ENCODE assay signal across 11 mouse cellular contexts in the genomic region with DNA sequence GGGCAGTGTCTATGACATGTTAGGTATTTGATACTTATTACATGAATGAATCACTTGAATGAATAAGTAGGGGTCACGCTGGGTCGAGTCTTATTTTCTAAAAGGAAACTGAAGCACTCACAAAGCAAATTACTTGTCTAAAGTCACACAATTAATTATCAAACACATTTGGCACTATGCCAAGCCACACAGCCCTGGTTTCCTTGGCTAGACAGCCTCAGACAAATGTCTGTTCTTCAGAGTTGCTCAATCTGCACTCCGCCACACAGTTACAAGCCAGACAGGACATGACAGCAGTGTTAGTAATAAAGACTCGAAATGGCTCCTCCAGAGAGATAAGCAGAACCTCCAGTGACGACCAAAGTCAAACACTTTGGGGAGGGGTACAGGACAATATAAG.
DNase-seq lines count a peak whose midpoint lies in the region; ATAC-seq and TF ChIP-seq lines count a peak whose summit lies in the region.
"Had no signal": no experiment of that assay in that cellular context is flagged by ENCODE, and none has a peak within 500 bp of the region (broad histone marks: within the 10 kb centered on the region; RNA-seq: fewer than 3 reads in every experiment).

No protein-coding gene starts in this region.

- H3K4me2 ChIP-seq in hindbrain, embryonic 14.5 days (replicated peaks), result no peak overlapping the region
- no peak overlapping the region for H3K4me2 ChIP-seq in intestine, embryonic 15.5 days (replicated peaks)
- no peak overlapping the region for H3K4me2 ChIP-seq in lung, embryonic 15.5 days
- H3K4me2 ChIP-seq in midbrain, embryonic 15.5 days, result no peak overlapping the region

- WGBS in hindbrain, embryonic 14.5 days, result 55% methylated on average over 5 of the region's 5 CpGs
- WGBS in hindbrain, embryonic 10.5 days, result 84% methylated on average over 5 of the region's 5 CpGs
- WGBS in intestine, embryonic 15.5 days, result 17% methylated on average over 5 of the region's 5 CpGs
- 11% methylated on average over 5 of the region's 5 CpGs for WGBS in lung, embryonic 15.5 days
- WGBS in midbrain, embryonic 15.5 days, result 69% methylated on average over 5 of the region's 5 CpGs

- peak; percentile 38 for DNase-seq in hindbrain, embryonic 14.5 days (ENCODE audit: low spot score)
- DNase-seq in hindbrain, embryonic 10.5 days (ENCODE audit: low spot score), result no peak
- peak; percentile 98 for DNase-seq in Patski (ENCODE audit: low read depth, low spot score)
- no peak for DNase-seq in urinary bladder, adult 2 months (ENCODE audit: low spot score)
- no peak for DNase-seq in cerebellum, postnatal 36 days
- DNase-seq: thymus, postnatal 4 days had no signal

- POLR2A ChIA-PET in Patski (lab: Charles Lee), result interaction anchor here (1.0 kb wide), 1 partner anchor 10 kb away, joined by 3 read pairs; no protein-coding TSS in a partner anchor

- CTCF ChIA-PET in Patski (lab: Charles Lee), result interaction anchor here (1.1 kb wide), 1 partner anchor 9 kb away, joined by 3 read pairs; no protein-coding TSS in a partner anchor

- no peaks in the 10 kb centered on the region for H3K36me3 ChIP-seq in hindbrain, embryonic 14.5 days (replicated peaks; ENCODE audit: control insufficient read depth, insufficient read depth)
- no peaks in the 10 kb centered on the region for H3K36me3 ChIP-seq in hindbrain, embryonic 10.5 days
- no peaks in the 10 kb centered on the region for H3K36me3 ChIP-seq in intestine, embryonic 15.5 days
- H3K36me3 ChIP-seq in lung, embryonic 15.5 days, result no peaks in the 10 kb centered on the region
- H3K36me3 ChIP-seq in midbrain, embryonic 15.5 days (replicated peaks), result no peaks in the 10 kb centered on the region

- no peak for TF ChIP-seq CTCF in Patski (IDR thresholded peaks at IDR 0.05)

- no peak overlapping the region for H3K27ac ChIP-seq in hindbrain, embryonic 14.5 days
- no peak overlapping the region for H3K27ac ChIP-seq in hindbrain, embryonic 10.5 days
- no peak overlapping the region for H3K27ac ChIP-seq in intestine, embryonic 15.5 days
- H3K27ac ChIP-seq in lung, embryonic 15.5 days, result no peak overlapping the region
- H3K27ac ChIP-seq in midbrain, embryonic 15.5 days, result no peak overlapping the region
- H3K27ac ChIP-seq: heart, adult 2 months had no signal

- in situ Hi-C loops in Patski (cut with MboI; ENCODE audit: low pct_unique_long_range_greater_than_20kb), result loop anchor here (10.0 to 25.0 kb wide), 2 partner anchors 594 to 1154 kb away; no protein-coding TSS in a partner anchor

- no peak overlapping the region for H3K4me3 ChIP-seq in hindbrain, embryonic 14.5 days (replicated peaks; ENCODE audit: low read length)
- no peak overlapping the region for H3K4me3 ChIP-seq in hindbrain, embryonic 10.5 days
- H3K4me3 ChIP-seq in intestine, embryonic 15.5 days (replicated peaks), result no peak overlapping the region
- no peak overlapping the region for H3K4me3 ChIP-seq in lung, embryonic 15.5 days
- H3K4me3 ChIP-seq in midbrain, embryonic 15.5 days, result no peak overlapping the region
- H3K4me3 ChIP-seq: erythroblast, embryonic 14.5 days; heart, adult 2 months had no signal

- H3K4me1 ChIP-seq in hindbrain, embryonic 14.5 days (replicated peaks; ENCODE audit: control insufficient read depth, insufficient read depth, low read length), result no peaks in the 10 kb centered on the region
- no peaks in the 10 kb centered on the region for H3K4me1 ChIP-seq in hindbrain, embryonic 10.5 days (replicated peaks)
- no peaks in the 10 kb centered on the region for H3K4me1 ChIP-seq in intestine, embryonic 15.5 days (replicated peaks)
- no peaks in the 10 kb centered on the region for H3K4me1 ChIP-seq in lung, embryonic 15.5 days
- H3K4me1 ChIP-seq in midbrain, embryonic 15.5 days, result no peaks in the 10 kb centered on the region

- H3K9ac ChIP-seq in hindbrain, embryonic 14.5 days, result no peak overlapping the region
- H3K9ac ChIP-seq in intestine, embryonic 15.5 days, result no peak overlapping the region
- H3K9ac ChIP-seq in lung, embryonic 15.5 days, result no peak overlapping the region
- no peak overlapping the region for H3K9ac ChIP-seq in midbrain, embryonic 15.5 days

- H3K9me3 ChIP-seq in hindbrain, embryonic 14.5 days (ENCODE audit: control insufficient read depth, low read length), result peaks cover 10% of the 10 kb centered on the region; the same call in 1 of the 2 replicates
- no peaks in the 10 kb centered on the region for H3K9me3 ChIP-seq in hindbrain, embryonic 10.5 days
- no peaks in the 10 kb centered on the region for H3K9me3 ChIP-seq in intestine, embryonic 15.5 days
- H3K9me3 ChIP-seq in lung, embryonic 15.5 days, result no peaks in the 10 kb centered on the region
- no peaks in the 10 kb centered on the region; the same call in 1 of the 2 replicates for H3K9me3 ChIP-seq in midbrain, embryonic 15.5 days

- no peaks in the 10 kb centered on the region for H3K27me3 ChIP-seq in hindbrain, embryonic 14.5 days (ENCODE audit: control insufficient read depth, insufficient read depth, low read length)
- no peaks in the 10 kb centered on the region for H3K27me3 ChIP-seq in hindbrain, embryonic 10.5 days (ENCODE audit: insufficient read depth, poor library complexity, severe bottlenecking)
- no peaks in the 10 kb centered on the region for H3K27me3 ChIP-seq in Patski
- no peaks in the 10 kb centered on the region for H3K27me3 ChIP-seq in intestine, embryonic 15.5 days (replicated peaks)
- peaks cover 32% of the 10 kb centered on the region for H3K27me3 ChIP-seq in lung, embryonic 15.5 days
- no peaks in the 10 kb centered on the region for H3K27me3 ChIP-seq in midbrain, embryonic 15.5 days (replicated peaks)

- ATAC-seq in hindbrain, embryonic 14.5 days (ENCODE audit: low FRiP score), result no peak
- peak; percentile 77 for ATAC-seq in Patski
- ATAC-seq in intestine, embryonic 15.5 days, result peak; percentile 96
- peak; percentile 82; the same call in 1 of the 2 replicates for ATAC-seq in lung, embryonic 15.5 days (ENCODE audit: borderline replicate concordance, extremely low read depth, low FRiP score, low TSS enrichment)
- no peak for ATAC-seq in midbrain, embryonic 15.5 days (replicated peaks)

Comparison
In these comparisons a context has a peak if more than half of its experiments do, and no peak if none do; other contexts are left out.
1. DNase-seq: peak in hindbrain, embryonic 14.5 days (single experiment) and Patski (single experiment); none in hindbrain, embryonic 10.5 days (single experiment), urinary bladder, adult 2 months (single experiment) and cerebellum, postnatal 36 days (0 of 2).
2. ATAC-seq: peak in Patski (single experiment), intestine, embryonic 15.5 days (single experiment) and lung, embryonic 15.5 days (single experiment); none in hindbrain, embryonic 14.5 days (single experiment) and midbrain, embryonic 15.5 days (single experiment).